Mouse (Mus musculus) heart, adult 2 months (tissue): ENCODE measurements around the gene Rprd1b. TPM values are rescaled to one million over a fixed set of nuclear protein-coding genes. Genes with fewer than 3 reads are reported as not detected.
A peak's percentile ranks its signal among the peaks of the same experiment; 100 is the strongest.

ENCODE experiments used
- DNase-seq, 2 experiments: peaks; one replicate each; pipeline ENCODE4 v3.0.0; 2021
- H3K27ac ChIP-seq: fragments of 200-600 bp; 2 replicates; pipeline ENCODE4 v1.8.1; 2022
- H3K27me3 ChIP-seq: fragments of 200-500 bp; 2 replicates; pipeline ENCODE4 v1.6.1; 2012; ENCODE audit warnings: mild to moderate bottlenecking, low read length, inconsistent platforms, mixed read lengths; ENCODE audit not compliant: control insufficient read depth, insufficient read depth
- H3K36me3 ChIP-seq: fragments of 200-500 bp; 2 replicates; pipeline ENCODE4 v1.6.1; 2012; ENCODE audit warnings: low read length, inconsistent platforms; ENCODE audit not compliant: control insufficient read depth, insufficient read depth
- H3K4me1 ChIP-seq: fragments of 200-500 bp; 2 replicates; pipeline ENCODE4 v1.6.1; 2011; ENCODE audit warnings: low read length; ENCODE audit not compliant: control insufficient read depth, insufficient read depth
- H3K4me3 ChIP-seq: fragments of 200-600 bp; 2 replicates; pipeline ENCODE4 v1.8.1; 2022
- H3K79me2 ChIP-seq: fragments of 200-500 bp; replicated peaks from 2 replicates; pipeline ENCODE4 v1.6.1; 2012; ENCODE audit warnings: mild to moderate bottlenecking, inconsistent platforms, low read length, moderate library complexity, mixed read lengths; ENCODE audit not compliant: control insufficient read depth, insufficient read depth
- H3K9ac ChIP-seq: fragments of 200-500 bp; 2 replicates; pipeline ENCODE4 v1.6.1; 2012; ENCODE audit warnings: low read depth, mild to moderate bottlenecking, control low read depth, inconsistent platforms, low read length, mixed read lengths
- CTCF ChIP-seq: fragments of 200-600 bp; IDR thresholded peaks from 2 replicates; pipeline ENCODE4 v1.8.1; 2022; ENCODE audit warnings: antibody characterized with exemption, mild to moderate bottlenecking, moderate library complexity
- EP300 ChIP-seq: fragments of 200-500 bp; IDR thresholded peaks from 2 replicates; pipeline ENCODE4 v1.6.1; 2011; ENCODE audit warnings: low read depth, low read length, control low read depth; ENCODE audit not compliant: insufficient read depth
- POLR2A ChIP-seq: fragments of 200-500 bp; IDR thresholded peaks from 2 replicates; pipeline ENCODE4 v1.6.1; 2011; ENCODE audit warnings: mild to moderate bottlenecking, low read depth, low read length, control low read depth; ENCODE audit not compliant: insufficient read depth
- WGBS: fragments of 180-500 bp; shearing (Covaris S2); methylation state at CpG from one replicate; pipeline ENCODE4 v1.1.7; 2018; 5-methylcytosine and 5-hydroxymethylcytosine counted together
- intact Hi-C: fragments of 180-260 bp; cut with DNase I; formaldehyde crosslinking; loops from one replicate; pipeline ENCODE4 v1.15.1; 2025
- polyA plus RNA-seq: library from polyadenylated mRNA; depleted of rRNA; stranded (reverse); fragments of >200 nt; gene quantifications from 2 replicates; pipeline ENCODE4 v1.2.3, GENCODE M21; 2012
- total RNA-seq, 2 experiments: library from RNA; stranded (reverse); gene quantifications; 2 replicates each; pipeline ENCODE4 v1.2.3; 2021

Rprd1b gene
- total and polyA plus RNA-seq, 3 experiments = 15.9 to 33.5 (median 32.9) TPM

- H3K27ac ChIP-seq = no peak overlapping the region
- intact Hi-C loops = no loop called here
Measured at GRCm38 (mm10) chr2:158153728-158154343, 125.5 kb downstream of the Rprd1b start.

DNA sequence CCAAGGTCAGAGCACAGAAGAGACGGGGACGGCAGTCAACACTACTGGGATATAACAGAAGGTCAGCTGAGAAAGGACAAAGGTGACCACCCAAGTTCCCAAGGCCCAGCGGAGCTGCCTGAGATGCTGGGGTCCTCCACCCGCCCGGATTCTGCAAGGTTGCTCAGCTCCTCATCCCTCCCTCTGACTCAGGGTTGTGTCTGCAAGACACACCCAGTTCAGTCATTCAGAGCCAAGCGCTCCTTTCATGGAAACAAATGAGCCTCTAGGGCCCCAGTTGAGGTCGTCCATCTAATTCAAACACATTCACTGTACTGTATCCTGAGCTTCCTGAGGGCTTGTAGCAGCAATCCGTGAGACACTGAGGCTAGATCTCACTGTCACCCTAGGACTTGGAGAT lies 126.3 kb downstream of the Rprd1b start:
- Histone ChIP-seq H3K9ac (no peak overlapping the region), H3K4me3 (no peak overlapping the region), H3K27me3 (no peaks in the 10 kb centered on the region), H3K4me1 (peaks cover 2% of the 10 kb centered on the region), H3K36me3 (no peaks in the 10 kb centered on the region), H3K27ac (no peak overlapping the region), H3K79me2 (no peaks in the 10 kb centered on the region)
- peak in 1 of 2 experiments; percentile 19 for DNase-seq
- intact Hi-C loops = no loop called here
- WGBS = 78% methylated on average over 8 of the region's 8 CpGs
- TF ChIP-seq POLR2A (no peak), EP300 (no peak), CTCF (no peak)

More at GRCm38 (mm10) chr2:158153728-158154343, 125.5 kb downstream of the Rprd1b start:
- peak overlapping the region; percentile 40 for H3K9ac ChIP-seq
- peak in 1 of 2 experiments; percentile 41 for DNase-seq
- no peak for TF ChIP-seq POLR2A
- no peak for TF ChIP-seq EP300
- no peak for TF ChIP-seq CTCF
- H3K79me2 ChIP-seq = no peaks in the 10 kb centered on the region
- H3K4me1 ChIP-seq = no peaks in the 10 kb centered on the region
- no peaks in the 10 kb centered on the region for H3K36me3 ChIP-seq
- peak overlapping the region; percentile 27; the same call in 1 of the 2 replicates for H3K4me3 ChIP-seq
- no peaks in the 10 kb centered on the region for H3K27me3 ChIP-seq
- WGBS = 3% methylated on average over 22 of the region's 22 CpGs

GRCm38 (mm10) chr2:158155101-158155500 lies 126.8 kb downstream of the Rprd1b start:
- WGBS = 94% methylated on average over 7 of the region's 7 CpGs
- intact Hi-C loops = no loop called here
- no peaks in the 10 kb centered on the region for H3K27me3 ChIP-seq
- H3K27ac ChIP-seq = no peak overlapping the region
- DNase-seq = no peak
- no peak for TF ChIP-seq EP300
- TF ChIP-seq CTCF = no peak
- no peak for TF ChIP-seq POLR2A
- H3K36me3 ChIP-seq = no peaks in the 10 kb centered on the region
- peaks cover 5% of the 10 kb centered on the region for H3K4me1 ChIP-seq
- no peak overlapping the region for H3K4me3 ChIP-seq
- no peaks in the 10 kb centered on the region for H3K79me2 ChIP-seq
- no peak overlapping the region for H3K9ac ChIP-seq

DNA sequence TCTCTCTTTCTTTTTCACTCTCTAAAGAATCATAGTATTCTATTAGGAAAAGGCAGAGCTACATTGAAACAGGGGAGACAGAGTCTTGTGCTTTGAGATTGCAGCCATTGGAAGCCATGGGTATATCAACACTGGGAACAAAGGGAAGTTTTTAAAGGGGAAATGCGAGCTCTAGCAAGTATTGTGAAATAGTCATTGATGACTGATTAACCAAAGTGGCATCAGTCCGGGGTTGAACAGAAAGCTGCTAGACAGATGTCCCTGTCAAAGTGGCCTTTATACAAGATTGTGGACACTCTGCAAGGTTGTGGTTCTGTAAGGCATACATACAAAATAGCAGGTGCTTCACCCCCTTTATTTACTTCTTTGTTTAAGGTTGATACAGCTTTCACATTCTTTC lies 127.3 kb downstream of the Rprd1b start:
- H3K27me3 ChIP-seq = no peaks in the 10 kb centered on the region
- intact Hi-C loops = no loop called here
- 96% methylated on average over 2 of the region's 2 CpGs for WGBS
- no peaks in the 10 kb centered on the region for H3K36me3 ChIP-seq
- H3K27ac ChIP-seq = no peak overlapping the region
- H3K4me3 ChIP-seq = no peak overlapping the region
- no peak for DNase-seq
- TF ChIP-seq EP300 (no peak), POLR2A (no peak), CTCF (no peak)
- H3K4me1 ChIP-seq = peaks cover 8% of the 10 kb centered on the region
- H3K79me2 ChIP-seq = no peaks in the 10 kb centered on the region
- H3K9ac ChIP-seq = no peak overlapping the region

- intact Hi-C loops = no loop called here
- DNase-seq = no peak
- H3K4me1 ChIP-seq = peaks cover 8% of the 10 kb centered on the region
- TF ChIP-seq EP300 (no peak), POLR2A (no peak), CTCF (no peak)
- no peaks in the 10 kb centered on the region for H3K79me2 ChIP-seq
- WGBS = 86% methylated on average over 9 of the region's 9 CpGs
- no peak overlapping the region for H3K27ac ChIP-seq
- no peaks in the 10 kb centered on the region for H3K27me3 ChIP-seq
- H3K4me3 ChIP-seq = no peak overlapping the region
- H3K9ac ChIP-seq = no peak overlapping the region
- no peaks in the 10 kb centered on the region for H3K36me3 ChIP-seq
Measured at GRCm38 (mm10) chr2:158156487-158156886, 128.2 kb downstream of the Rprd1b start.

GRCm38 (mm10) chr2:158157654-158158053 lies 129.4 kb downstream of the Rprd1b start:
- Histone ChIP-seq H3K27me3 (no peaks in the 10 kb centered on the region), H3K9ac (no peak overlapping the region), H3K4me1 (peaks cover 9% of the 10 kb centered on the region), H3K36me3 (no peaks in the 10 kb centered on the region), H3K4me3 (no peak overlapping the region), H3K79me2 (no peaks in the 10 kb centered on the region), H3K27ac (no peak overlapping the region)
- intact Hi-C loops = no loop called here
- TF ChIP-seq CTCF (no peak), POLR2A (no peak), EP300 (no peak)
- no peak for DNase-seq
- WGBS = 90% methylated on average over 8 of the region's 8 CpGs
